Mouse (Mus musculus) spleen, embryonic (tissue): Measurements from ENCODE around the gene Galnt2.

Experiments used
- CTCF ChIA-PET: fragments of 350-600 bp; sonication (Branson Sonifier 250); formaldehyde crosslinking; loops from one replicate; lab custom pipeline; 2022; lab: Charles Lee

Galnt2 gene

GRCm38 (mm10) chr8:124271518-124271917 lies 40.3 kb downstream of the Galnt2 start:
- CTCF ChIA-PET = no interaction called here

GRCm38 (mm10) chr8:124272792-124273191 lies 41.6 kb downstream of the Galnt2 start:
- CTCF ChIA-PET = no interaction called here

GRCm38 (mm10) chr8:124273606-124274218 lies 42.5 kb downstream of the Galnt2 start:
- CTCF ChIA-PET = interaction anchor here (0.8 to 1.2 kb wide), 2 partner anchors 42 to 254 kb away, joined by 3 read pairs; no protein-coding TSS in a partner anchor

GRCm38 (mm10) chr8:124274441-124275120 lies 43.4 kb downstream of the Galnt2 start:
- CTCF ChIA-PET = interaction anchor here (0.7 to 1.2 kb wide), 3 partner anchors 43 to 255 kb away, joined by 3 to 4 read pairs (median 3); no protein-coding TSS in a partner anchor

- CTCF ChIA-PET = interaction anchor here (0.7 kb wide), 1 partner anchor 43 kb away, joined by 4 read pairs; no protein-coding TSS in a partner anchor
These were observed 44.3 kb downstream of the Galnt2 start for GRCm38 (mm10) chr8:124275377-124276071.

- CTCF ChIA-PET = no interaction called here
These were observed 47.0 kb downstream of the Galnt2 start for GRCm38 (mm10) chr8:124277951-124278910.

- CTCF ChIA-PET = no interaction called here
These were observed 47.9 kb downstream of the Galnt2 start for GRCm38 (mm10) chr8:124278956-124279689.

GRCm38 (mm10) chr8:124279690-124279985 lies 48.4 kb downstream of the Galnt2 start:
- CTCF ChIA-PET = no interaction called here

- CTCF ChIA-PET = no interaction called here
These were observed 50.7 kb downstream of the Galnt2 start for GRCm38 (mm10) chr8:124281700-124282541.

GRCm38 (mm10) chr8:124282878-124283630 lies 51.9 kb downstream of the Galnt2 start:
- CTCF ChIA-PET = no interaction called here

- CTCF ChIA-PET = no interaction called here
These were observed 52.6 kb downstream of the Galnt2 start for GRCm38 (mm10) chr8:124283644-124284332.

GRCm38 (mm10) chr8:124284333-124284711 lies 53.1 kb downstream of the Galnt2 start:
- CTCF ChIA-PET = no interaction called here

- CTCF ChIA-PET = no interaction called here
These were observed 53.9 kb downstream of the Galnt2 start for GRCm38 (mm10) chr8:124284984-124285576.

GRCm38 (mm10) chr8:124286461-124287124 lies 55.4 kb downstream of the Galnt2 start:
- CTCF ChIA-PET = no interaction called here

GRCm38 (mm10) chr8:124288215-124288864 lies 57.1 kb downstream of the Galnt2 start:
- CTCF ChIA-PET = no interaction called here

GRCm38 (mm10) chr8:124289481-124290050 lies 58.4 kb downstream of the Galnt2 start:
- CTCF ChIA-PET = no interaction called here
